Mouse (Mus musculus) ES-E14 (cell line): ENCODE measurements at regions not wholly inside any gene's neighbourhood (a gene's known extent, or its start where the extent isn't known, plus 50 kb on each side); places are given as distances from the start of the nearest gene placed in this dataset.

Experiments
- CHD2 ChIP-seq: IDR thresholded peaks from 2 replicates; pipeline ENCODE4 v1.6.1; 2014; ENCODE audit warnings: mild to moderate bottlenecking, low read depth, low read length, inconsistent platforms
- HCFC1 ChIP-seq: IDR thresholded peaks from 2 replicates; pipeline ENCODE4 v1.6.1; 2012; ENCODE audit warnings: low read length, inconsistent platforms, borderline replicate concordance; ENCODE audit not compliant: insufficient read depth
- MAFK ChIP-seq: IDR thresholded peaks from 2 replicates; pipeline ENCODE4 v1.6.1; 2014; ENCODE audit warnings: mild to moderate bottlenecking, low read depth, low read length, inconsistent platforms; ENCODE audit not compliant: insufficient read depth
- ZC3H11A ChIP-seq: IDR thresholded peaks from 2 replicates; pipeline ENCODE4 v1.6.1; 2012; ENCODE audit warnings: low read depth, mild to moderate bottlenecking, inconsistent platforms, low read length, borderline replicate concordance
- ZNF384 ChIP-seq: IDR thresholded peaks from 2 replicates; pipeline ENCODE4 v1.6.1; 2012; ENCODE audit warnings: low read depth, low read length, inconsistent platforms

DNA sequence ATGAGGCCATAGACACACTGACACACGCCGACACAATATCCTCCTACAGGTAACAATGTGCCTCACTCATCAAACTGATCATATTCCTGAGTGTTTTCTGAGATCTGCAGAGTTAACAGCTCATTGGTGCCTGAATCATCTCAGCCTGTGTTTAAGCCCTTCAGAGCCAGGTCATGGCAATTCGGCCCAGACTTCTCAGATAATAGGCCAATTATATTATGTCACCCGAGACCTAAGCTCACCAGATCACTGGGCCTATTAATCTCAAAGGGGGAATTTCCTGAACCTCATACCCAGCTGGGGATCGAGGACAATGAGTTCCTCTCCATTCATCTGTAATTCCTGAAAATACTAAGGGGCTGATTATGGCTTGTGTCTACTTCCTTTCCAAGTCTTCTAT lies 208.4 kb downstream of the Ly86 start:
- no peak for TF ChIP-seq ZC3H11A
- TF ChIP-seq MAFK, result no peak
- TF ChIP-seq HCFC1, result no peak
- TF ChIP-seq CHD2, result no peak
- no peak for TF ChIP-seq ZNF384
